ENCODE assay signal across 13 mouse cellular contexts in genomic region chr15:85703858-85704257, GRCm38 (mm10). TPM values are rescaled to one million over a fixed set of nuclear protein-coding genes. Genes with fewer than 3 reads are reported as not detected.
DNase-seq lines count a peak whose midpoint lies in the region; ATAC-seq and TF ChIP-seq lines count a peak whose summit lies in the region.
"Had no signal": no experiment of that assay in that cellular context is flagged by ENCODE, and none has a peak within 500 bp of the region (broad histone marks: within the 10 kb centered on the region; RNA-seq: fewer than 3 reads in every experiment).

No protein-coding gene starts in this region.

- TF ChIP-seq CTCF in heart, adult 2 months (IDR thresholded peaks at IDR 0.05) = no peak
- TF ChIP-seq CTCF in left cerebral cortex, adult 2 months (IDR thresholded peaks at IDR 0.05) = no peak; the same call in 1 of the 2 replicates
- no peak for TF ChIP-seq CTCF in hindbrain, postnatal 0 days (IDR thresholded peaks at IDR 0.05; ENCODE audit: low read depth)

- H3K79me2 ChIP-seq in heart, adult 2 months (replicated peaks; ENCODE audit: control insufficient read depth, insufficient read depth, low read length) = 0 out of 2 replicates have a peak, but pooled peaks cover 2% of the 10 kb centered on the region

- H3K9me3 ChIP-seq in hindbrain, postnatal 0 days (ENCODE audit: low read length) = no peaks in the 10 kb centered on the region
- H3K9me3 ChIP-seq: liver, embryonic 15.5 days had no signal

- no peak for ATAC-seq in hindbrain, postnatal 0 days

- intact Hi-C loops in heart, adult 2 months (cut with DNase I) = loop anchor here (2.0 to 10.0 kb wide), 3 partner anchors 29 to 229 kb away; no protein-coding TSS in a partner anchor
- intact Hi-C loops in heart, postnatal 36 days (cut with DNase I) = loop anchor here (10.0 kb wide), 1 partner anchor 49 kb away; no protein-coding TSS in a partner anchor
- intact Hi-C loops in left cerebral cortex, adult 2 months (cut with DNase I) = loop anchor here (10.0 kb wide), 1 partner anchor 439 kb away; no protein-coding TSS in a partner anchor
- intact Hi-C loops in left cerebral cortex, postnatal 4 days (cut with DNase I) = loop anchor here (10.0 kb wide), 1 partner anchor 439 kb away; no protein-coding TSS in a partner anchor

- DNase-seq in heart, adult 2 months = no peak
- no peak for DNase-seq in heart, postnatal 36 days
- no peak for DNase-seq in left cerebral cortex, adult 2 months (ENCODE audit: extremely low spot score in 1 of 2, low spot score in 2 of 2)
- DNase-seq in left cerebral cortex, postnatal 4 days = no peak
- DNase-seq in hindbrain, postnatal 0 days (ENCODE audit: low spot score) = no peak
- DNase-seq in yolk sac, embryonic 10.5 days (ENCODE audit: low spot score) = no peak
- DNase-seq: thymus, postnatal 4 days had no signal

- H3K4me3 ChIP-seq in heart, adult 2 months = no peak overlapping the region
- no peak overlapping the region for H3K4me3 ChIP-seq in left cerebral cortex, adult 2 months
- no peak overlapping the region for H3K4me3 ChIP-seq in brown adipose tissue, adult 24 weeks (ENCODE audit: insufficient read depth, low read depth, low read length)
- H3K4me3 ChIP-seq in hindbrain, postnatal 0 days (ENCODE audit: low read length) = no peak overlapping the region
- H3K4me3 ChIP-seq: liver, embryonic 15.5 days had no signal

- H3K36me3 ChIP-seq in heart, adult 2 months (ENCODE audit: control insufficient read depth, insufficient read depth, low read length) = peaks cover 54% of the 10 kb centered on the region
- peaks cover 55% of the 10 kb centered on the region for H3K36me3 ChIP-seq in hindbrain, postnatal 0 days (ENCODE audit: insufficient read depth, low read length)
- H3K36me3 ChIP-seq: liver, embryonic 15.5 days had no signal

- H3K4me2 ChIP-seq in hindbrain, postnatal 0 days (ENCODE audit: low read depth, low read length) = no peak overlapping the region
- H3K4me2 ChIP-seq: liver, embryonic 15.5 days had no signal

- no peak for TF ChIP-seq POLR2A in heart, adult 2 months (IDR thresholded peaks at IDR 0.05; ENCODE audit: insufficient read depth, low read depth, low read length)

- H3K4me1 ChIP-seq in heart, adult 2 months (ENCODE audit: control insufficient read depth, insufficient read depth, low read length) = peaks cover 61% of the 10 kb centered on the region
- H3K4me1 ChIP-seq in brown adipose tissue, adult 24 weeks (ENCODE audit: control insufficient read depth, insufficient read depth, insufficient read length, low read length) = peaks cover 65% of the 10 kb centered on the region
- peaks cover 21% of the 10 kb centered on the region; the same call in 1 of the 2 replicates for H3K4me1 ChIP-seq in hindbrain, postnatal 0 days (ENCODE audit: insufficient read depth, low read length)
- H3K4me1 ChIP-seq: liver, embryonic 15.5 days had no signal

- peak overlapping the region; percentile 86 for H3K27ac ChIP-seq in heart, adult 2 months
- H3K27ac ChIP-seq in left cerebral cortex, adult 2 months = peak overlapping the region; percentile 82; the same call in 1 of the 2 replicates
- peak overlapping the region; percentile 78 for H3K27ac ChIP-seq in brown adipose tissue, adult 24 weeks (replicated peaks; ENCODE audit: low read depth, low read length)
- H3K27ac ChIP-seq in hindbrain, postnatal 0 days = peak overlapping the region; percentile 78
- H3K27ac ChIP-seq: liver, embryonic 15.5 days had no signal

- no peaks in the 10 kb centered on the region for H3K27me3 ChIP-seq in heart, adult 2 months (ENCODE audit: control insufficient read depth, insufficient read depth, low read length)
- no peaks in the 10 kb centered on the region for H3K27me3 ChIP-seq in hindbrain, postnatal 0 days (ENCODE audit: insufficient read depth, low read length)
- H3K27me3 ChIP-seq: CH12.LX; liver, embryonic 15.5 days; Patski had no signal

- no peak overlapping the region for H3K9ac ChIP-seq in heart, adult 2 months (ENCODE audit: low read depth, low read length)
- H3K9ac ChIP-seq in hindbrain, postnatal 0 days (replicated peaks; ENCODE audit: low read length) = no peak overlapping the region
- H3K9ac ChIP-seq: liver, embryonic 15.5 days had no signal

- no peak for TF ChIP-seq EP300 in heart, adult 2 months (IDR thresholded peaks at IDR 0.05; ENCODE audit: insufficient read depth, low read depth, low read length)

- WGBS in heart, adult 2 months = 91% methylated on average over 4 of the region's 4 CpGs
- 81% methylated on average over 4 of the region's 4 CpGs for WGBS in hindbrain, postnatal 0 days

RNA-seq across cellular contexts. Expression of gene Ppara, which starts 30.9 kb away (rescaled TPM):
- total RNA-seq in heart, adult 2 months (2021) = 10 to 100 TPM; 53.1 to 60.7 TPM
- 12.9 and 25.4 TPM in 2 replicates for polyA plus RNA-seq in heart, adult 2 months (2012; rRNA removed)
- 10 to 100 TPM; 39.3 to 53.4 TPM for total RNA-seq in heart, postnatal 36 days (2021)
- total RNA-seq in left cerebral cortex, adult 2 months (2021) = 1 to 10 TPM; 3.6 TPM
- total RNA-seq in left cerebral cortex, postnatal 4 days (2021) = 1 to 10 TPM; 1.0 to 1.8 TPM
- polyA plus RNA-seq in brown adipose tissue, adult 24 weeks (2012; ENCODE audit: insufficient read depth, insufficient read length, missing spikeins) = 53.5 and 108 TPM in 2 replicates
- 1.2 and 6.6 TPM in 2 replicates for total RNA-seq in hindbrain, postnatal 0 days (2014; rRNA removed)
- 1.9 and 2.7 TPM in 2 replicates for polyA plus RNA-seq in hindbrain, postnatal 0 days (2015; fragmentation: Nextera tagmentation; extraction: Ambion mirVana)
- total RNA-seq: CH12.LX; hematopoietic stem cell, adult 5-6 weeks; megakaryocyte progenitor cell, adult 5-6 weeks had no signal
